Mouse (Mus musculus) megakaryocyte-erythroid progenitor cell, adult 5-6 weeks (primary cell): ENCODE results near the gene Cacna1g. TPM values are rescaled to one million over a fixed set of nuclear protein-coding genes. Genes with fewer than 3 reads are reported as not detected.
"Not testable (repeated sequence)": the region's sequence is repeated elsewhere in the genome, so short reads cannot be mapped to it uniquely, and the experiment has no call there.

Source experiments
- ATAC-seq: replicated peaks from 2 replicates; pipeline ENCODE4 v1.8.0; 2016; ENCODE audit warnings: mild to moderate bottlenecking, inconsistent platforms; ENCODE audit not compliant: severe bottlenecking, poor library complexity, low FRiP score, low TSS enrichment
- total RNA-seq, 2 experiments: library from RNA; stranded (forward) in 1 of 2; stranded (reverse) in 1 of 2; fragments of 200-1000, 215-1000 nt in 1 of 2; fragments of >200 nt in 1 of 2; fragmentation: Nextera tagmentation in 1 of 2; gene quantifications; 2 replicates each; pipeline ENCODE4 v1.2.3; 2014 to 2017

Gene Cacna1g
- total RNA-seq, 2 experiments from 2014 or later, result 1.9 to 3.8 TPM

- ATAC-seq, result no peak
Measured at GRCm38 (mm10) chr11:94413516-94413915, 60.5 kb downstream of the Cacna1g start.

GRCm38 (mm10) chr11:94412998-94413469, 61.0 kb downstream of the Cacna1g start:
- no peak for ATAC-seq

- no peak for ATAC-seq
Measured at GRCm38 (mm10) chr11:94412562-94412961, 61.4 kb downstream of the Cacna1g start.

GRCm38 (mm10) chr11:94407803-94408321, 66.1 kb downstream of the Cacna1g start:
- no peak for ATAC-seq

GRCm38 (mm10) chr11:94405348-94405747, 68.7 kb downstream of the Cacna1g start:
- ATAC-seq, result no peak

- ATAC-seq, result peak; percentile 89
Measured at GRCm38 (mm10) chr11:94404641-94405260, 69.2 kb downstream of the Cacna1g start.

- no peak for ATAC-seq
Measured at GRCm38 (mm10) chr11:94404178-94404577, 69.8 kb downstream of the Cacna1g start.

GRCm38 (mm10) chr11:94403757-94404156, 70.2 kb downstream of the Cacna1g start:
- ATAC-seq, result no peak

GRCm38 (mm10) chr11:94402731-94403130, 71.3 kb downstream of the Cacna1g start:
- no peak for ATAC-seq

- ATAC-seq, result not testable (repeated sequence)
Measured at GRCm38 (mm10) chr11:94402029-94402428, 72.0 kb downstream of the Cacna1g start.

GRCm38 (mm10) chr11:94400996-94401395, 73.0 kb downstream of the Cacna1g start:
- no peak for ATAC-seq

- ATAC-seq, result no peak
Measured at GRCm38 (mm10) chr11:94394107-94394506, 79.9 kb downstream of the Cacna1g start.

GRCm38 (mm10) chr11:94393490-94393889, 80.5 kb downstream of the Cacna1g start:
- not testable (repeated sequence) for ATAC-seq

GRCm38 (mm10) chr11:94392672-94393109, 81.3 kb downstream of the Cacna1g start, which contains the start of gene Abcc3:
Gene Abcc3, minus strand, starts transcription at chr11:94392997.
- no peak for ATAC-seq

- ATAC-seq, result no peak
Measured at GRCm38 (mm10) chr11:94391661-94392060, 82.3 kb downstream of the Cacna1g start.

- no peak for ATAC-seq
Measured at GRCm38 (mm10) chr11:94390825-94391224, 83.2 kb downstream of the Cacna1g start.

GRCm38 (mm10) chr11:94389724-94390396, 84.1 kb downstream of the Cacna1g start:
- no peak for ATAC-seq

GRCm38 (mm10) chr11:94389021-94389420, 85.0 kb downstream of the Cacna1g start:
- no peak for ATAC-seq

GRCm38 (mm10) chr11:94387756-94388155, 86.2 kb downstream of the Cacna1g start:
- no peak for ATAC-seq

GRCm38 (mm10) chr11:94385977-94386771, 87.8 kb downstream of the Cacna1g start:
- ATAC-seq, result 0 out of 2 replicates have a peak, but pooled peaks have one; percentile 19
